Mouse (Mus musculus) thymus, adult 2 months (tissue): Measurements from ENCODE around the gene Pitpnb.

ENCODE experiments used
- CTCF ChIP-seq: fragments of 200-500 bp; IDR thresholded peaks from 2 replicates; pipeline ENCODE4 v1.5.1; 2012; ENCODE audit warnings: mild to moderate bottlenecking, control low read depth, low read length, moderate library complexity, borderline replicate concordance; ENCODE audit not compliant: control insufficient read depth, poor library complexity, insufficient read depth; ENCODE audit errors: extremely low read depth
- POLR2A ChIP-seq: fragments of 200-500 bp; IDR thresholded peaks from 2 replicates; pipeline ENCODE4 v1.6.1; 2012; ENCODE audit warnings: mild to moderate bottlenecking, low read length, control low read depth, moderate library complexity; ENCODE audit not compliant: control insufficient read depth, poor library complexity, insufficient read depth; ENCODE audit errors: extremely low read depth

DNA sequence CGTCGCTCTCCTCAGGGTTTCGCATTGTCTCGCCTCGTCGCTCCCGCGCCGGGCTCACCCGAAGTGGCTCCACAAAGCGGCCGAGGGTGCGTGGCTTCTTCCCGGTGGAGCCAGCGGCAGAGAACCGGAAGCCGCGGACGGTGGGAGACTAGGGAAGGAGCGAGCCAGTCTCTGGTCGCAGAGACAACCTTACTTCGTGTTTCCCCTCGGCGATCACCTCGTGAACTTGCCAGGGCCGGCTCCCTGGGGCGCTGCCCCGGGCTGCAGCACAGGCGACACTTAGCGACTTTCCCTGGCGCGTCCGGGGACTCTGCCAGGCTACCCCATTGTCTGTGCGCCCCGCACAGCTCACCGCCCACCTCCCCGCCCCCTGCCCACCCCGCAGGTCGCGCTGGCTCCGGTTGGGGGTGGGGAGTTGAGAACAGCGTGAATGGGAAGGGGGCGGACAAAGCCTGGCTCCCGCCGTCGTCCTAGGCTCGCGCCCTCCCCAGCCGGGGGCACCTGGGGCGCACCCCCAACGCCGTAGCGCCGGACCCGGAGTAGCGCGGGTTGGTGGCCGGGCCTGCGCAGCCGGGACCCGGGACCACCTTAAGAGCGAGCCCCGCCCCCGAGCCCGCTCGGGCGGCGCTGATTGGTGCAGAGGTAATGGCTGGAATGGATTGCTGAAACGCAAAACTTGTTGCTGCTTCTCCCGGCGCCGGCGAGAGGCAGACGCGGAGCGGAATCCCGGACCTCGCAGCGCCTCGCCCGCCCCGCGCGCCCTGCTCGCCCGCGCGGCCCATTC is 86.2 kb downstream of the Pitpnb start, which contains the start of gene Mn1:
- TF ChIP-seq CTCF (no peak), POLR2A (no peak)
